Mouse (Mus musculus) MEL (cell line): ENCODE measurements at regions not wholly inside any gene's neighbourhood (a gene's known extent, or its start where the extent isn't known, plus 50 kb on each side); places are given as distances from the start of the nearest gene placed in this dataset.

Source experiments
- DNase-seq: peaks from one replicate; pipeline ENCODE4 v3.0.0; 2011; ENCODE audit warnings: low read depth, low spot score
- H3K27ac ChIP-seq: 2 replicates; pipeline ENCODE4 v1.5.1; 2012; ENCODE audit warnings: low read depth, mild to moderate bottlenecking, control low read depth, low read length, moderate library complexity; ENCODE audit not compliant: control insufficient read depth
- H3K27me3 ChIP-seq, 2 experiments: fragments of 150-350 bp in 1 of 2; sonication (generic) in 1 of 2; 2 replicates each; pipeline ENCODE4 v1.6.1; 2012; ENCODE audit warnings: low read length in 2 of 2, mild to moderate bottlenecking in 2 of 2, improper control_type of control experiment in 1 of 2, moderate library complexity in 1 of 2; ENCODE audit not compliant: insufficient read depth in 2 of 2, control insufficient read depth in 1 of 2
- H3K36me3 ChIP-seq, 2 experiments: 2 replicates each; pipeline ENCODE4 v1.6.1; 2012 to 2014; ENCODE audit warnings: low read length in 2 of 2, improper control_type of control experiment in 1 of 2, inconsistent platforms in 1 of 2, mild to moderate bottlenecking in 1 of 2; ENCODE audit not compliant: insufficient read depth in 2 of 2, control insufficient read depth in 1 of 2
- H3K4me1 ChIP-seq, 2 experiments: fragments of 150-350 bp in 1 of 2; sonication (generic) in 1 of 2; 2 replicates each; pipeline ENCODE4 v1.6.1; 2012; ENCODE audit warnings: low read length in 2 of 2, improper control_type of control experiment in 1 of 2, mild to moderate bottlenecking in 1 of 2; ENCODE audit not compliant: insufficient read depth in 2 of 2, control insufficient read depth in 1 of 2
- H3K4me3 ChIP-seq, 2 experiments: fragments of 150-350 bp in 1 of 2; sonication (generic) in 1 of 2; 2 replicates each; pipeline ENCODE4 v1.5.1; 2012; ENCODE audit warnings: low read depth in 2 of 2, low read length in 2 of 2, mild to moderate bottlenecking in 2 of 2, moderate library complexity in 2 of 2, control low read depth in 1 of 2, improper control_type of control experiment in 1 of 2; ENCODE audit not compliant: control insufficient read depth in 1 of 2, insufficient read depth in 1 of 2
- H3K79me2 ChIP-seq: 2 replicates; pipeline ENCODE4 v1.6.1; 2012; ENCODE audit warnings: mild to moderate bottlenecking, low read length, moderate library complexity; ENCODE audit not compliant: control insufficient read depth, poor library complexity, insufficient read depth
- H3K9ac ChIP-seq: 2 replicates; pipeline ENCODE4 v1.6.1; 2012; ENCODE audit warnings: low read depth, mild to moderate bottlenecking, control low read depth, low read length, moderate library complexity; ENCODE audit not compliant: control insufficient read depth, poor library complexity, severe bottlenecking
- H3K9me3 ChIP-seq: fragments of 150-350 bp; sonication (generic); replicated peaks from 2 replicates; pipeline ENCODE4 v1.6.1; 2012; ENCODE audit warnings: mild to moderate bottlenecking, low read length, improper control_type of control experiment, moderate library complexity; ENCODE audit not compliant: insufficient read depth
- BHLHE40 ChIP-seq: IDR thresholded peaks from 2 replicates; pipeline ENCODE4 v1.6.1; 2012; ENCODE audit warnings: low read depth, mild to moderate bottlenecking, inconsistent platforms, low read length, improper control_type of control experiment, borderline replicate concordance
- CHD1 ChIP-seq: IDR thresholded peaks from 2 replicates; pipeline ENCODE4 v1.6.1; 2012; ENCODE audit warnings: low read depth, mild to moderate bottlenecking, inconsistent platforms, low read length, improper control_type of control experiment
- CTCF ChIP-seq, 3 experiments: IDR thresholded peaks in 2 of 3; conservative IDR thresholded peaks in 1 of 3; 2 replicates each; pipeline ENCODE4 v1.5.1; 2011 to 2012; ENCODE audit warnings: low read length in 3 of 3, low read depth in 2 of 3, mild to moderate bottlenecking in 2 of 3, improper control_type of control experiment in 1 of 3, inconsistent platforms in 1 of 3, mixed read lengths in 1 of 3, moderate library complexity in 1 of 3; ENCODE audit not compliant: control insufficient read depth in 1 of 3, insufficient read depth in 1 of 3, poor library complexity in 1 of 3, severe bottlenecking in 1 of 3
- E2F4 ChIP-seq: IDR thresholded peaks from 2 replicates; pipeline ENCODE4 v1.6.1; 2011; ENCODE audit warnings: low read depth, low read length, improper control_type of control experiment, borderline replicate concordance
- EP300 ChIP-seq, 2 experiments: IDR thresholded peaks; 2 replicates each; pipeline ENCODE4 v1.6.1; 2011; ENCODE audit warnings: improper control_type of control experiment in 2 of 2, low read length in 2 of 2, low read depth in 1 of 2, mild to moderate bottlenecking in 1 of 2
- ETS1 ChIP-seq: IDR thresholded peaks from 2 replicates; pipeline ENCODE4 v1.6.1; 2012; ENCODE audit warnings: low read depth, mild to moderate bottlenecking, inconsistent platforms, low read length, improper control_type of control experiment, moderate library complexity
- HCFC1 ChIP-seq: IDR thresholded peaks from 2 replicates; pipeline ENCODE4 v1.6.1; 2012; ENCODE audit warnings: low read depth, mild to moderate bottlenecking, inconsistent platforms, low read length, improper control_type of control experiment, moderate library complexity
- JUND ChIP-seq: IDR thresholded peaks from 2 replicates; pipeline ENCODE4 v1.6.1; 2011; ENCODE audit warnings: low read depth, mild to moderate bottlenecking, improper control_type of control experiment, low read length
- KAT2A ChIP-seq: conservative IDR thresholded peaks from 2 replicates; pipeline ENCODE4 v1.6.1; 2012; ENCODE audit warnings: low read depth, low read length, improper control_type of control experiment, inconsistent platforms
- MAZ ChIP-seq: IDR thresholded peaks from 2 replicates; pipeline ENCODE4 v1.6.1; 2012; ENCODE audit warnings: low read depth, mild to moderate bottlenecking, inconsistent platforms, low read length, improper control_type of control experiment
- MEF2A ChIP-seq: IDR thresholded peaks from 2 replicates; pipeline ENCODE4 v1.6.1; 2014; ENCODE audit warnings: low read depth, mild to moderate bottlenecking, inconsistent platforms, low read length, improper control_type of control experiment; ENCODE audit not compliant: poor library complexity, insufficient replicate concordance, severe bottlenecking; ENCODE audit errors: extremely low read depth
- MYB ChIP-seq: IDR thresholded peaks from 2 replicates; pipeline ENCODE4 v1.6.1; 2011; ENCODE audit warnings: mild to moderate bottlenecking, low read depth, low read length, improper control_type of control experiment
- MYC ChIP-seq: IDR thresholded peaks from 2 replicates; pipeline ENCODE4 v1.6.1; 2011; ENCODE audit warnings: low read depth, mild to moderate bottlenecking, low read length, improper control_type of control experiment, moderate library complexity
- NELFE ChIP-seq: IDR thresholded peaks from 2 replicates; pipeline ENCODE4 v1.6.1; 2011; ENCODE audit warnings: low read depth, low read length, improper control_type of control experiment
- POLR2A ChIP-seq, 2 experiments: IDR thresholded peaks; 2 replicates each; pipeline ENCODE4 v1.6.1; 2011 to 2012; ENCODE audit warnings: low read length in 2 of 2, mild to moderate bottlenecking in 2 of 2, control low read depth in 1 of 2, improper control_type of control experiment in 1 of 2, low read depth in 1 of 2, moderate library complexity in 1 of 2; ENCODE audit not compliant: control insufficient read depth in 1 of 2, insufficient read depth in 1 of 2, poor library complexity in 1 of 2
- POLR2AphosphoS2 ChIP-seq: IDR thresholded peaks from 2 replicates; pipeline ENCODE4 v1.6.1; 2011; ENCODE audit warnings: low read length, improper control_type of control experiment
- POLR2AphosphoS5 ChIP-seq: IDR thresholded peaks from 2 replicates; pipeline ENCODE4 v1.6.1; 2012; ENCODE audit warnings: low read depth, borderline replicate concordance, mild to moderate bottlenecking, inconsistent platforms, low read length, moderate library complexity, mixed read lengths
- RAD21 ChIP-seq: IDR thresholded peaks from 2 replicates; pipeline ENCODE4 v1.6.1; 2011; ENCODE audit warnings: mild to moderate bottlenecking, low read depth, low read length, improper control_type of control experiment
- RCOR1 ChIP-seq: IDR thresholded peaks from 2 replicates; pipeline ENCODE4 v1.6.1; 2012; ENCODE audit warnings: low read depth, mild to moderate bottlenecking, inconsistent platforms, low read length, improper control_type of control experiment
- SIN3A ChIP-seq: IDR thresholded peaks from 2 replicates; pipeline ENCODE4 v1.6.1; 2012; ENCODE audit warnings: low read length, improper control_type of control experiment, inconsistent platforms
- SMC3 ChIP-seq: IDR thresholded peaks from 2 replicates; pipeline ENCODE4 v1.6.1; 2011; ENCODE audit warnings: low read depth, low read length, improper control_type of control experiment
- TBP ChIP-seq: IDR thresholded peaks from 2 replicates; pipeline ENCODE4 v1.8.0; 2011; ENCODE audit warnings: low read depth, low read length, improper control_type of control experiment
- TCF12 ChIP-seq: IDR thresholded peaks from 2 replicates; pipeline ENCODE4 v1.6.1; 2014; ENCODE audit warnings: low read depth, mild to moderate bottlenecking, inconsistent platforms, low read length, improper control_type of control experiment, moderate library complexity
- UBTF ChIP-seq: IDR thresholded peaks from 2 replicates; pipeline ENCODE4 v1.6.1; 2012; ENCODE audit warnings: low read depth, mild to moderate bottlenecking, inconsistent platforms, low read length, improper control_type of control experiment, moderate library complexity, borderline replicate concordance; ENCODE audit not compliant: insufficient read depth
- USF2 ChIP-seq, 2 experiments: IDR thresholded peaks; 2 replicates each; pipeline ENCODE4 v1.6.1; 2011 to 2012; ENCODE audit warnings: improper control_type of control experiment in 2 of 2, low read length in 2 of 2, borderline replicate concordance in 1 of 2, inconsistent platforms in 1 of 2, low read depth in 1 of 2, mild to moderate bottlenecking in 1 of 2; ENCODE audit not compliant: insufficient read depth in 1 of 2
- ZC3H11A ChIP-seq: IDR thresholded peaks from 2 replicates; pipeline ENCODE4 v1.6.1; 2012; ENCODE audit warnings: low read depth, mild to moderate bottlenecking, inconsistent platforms, low read length, improper control_type of control experiment

- no peaks in the 10 kb centered on the region for H3K79me2 ChIP-seq
- no peaks in the 10 kb centered on the region for H3K27me3 ChIP-seq
- H3K9me3 ChIP-seq, result no peaks in the 10 kb centered on the region
- DNase-seq, result no peak
- no peak overlapping the region for H3K4me3 ChIP-seq
- H3K9ac ChIP-seq, result no peak overlapping the region
- H3K4me1 ChIP-seq, result no peaks in the 10 kb centered on the region
- no peaks in the 10 kb centered on the region for H3K36me3 ChIP-seq
- no peak overlapping the region for H3K27ac ChIP-seq
- TF ChIP-seq TCF12 (no peak), POLR2AphosphoS5 (no peak), ETS1 (no peak), MYC (no peak), ZC3H11A (no peak), RCOR1 (no peak), NELFE (no peak), UBTF (no peak), MYB (no peak), RAD21 (no peak), HCFC1 (no peak), SMC3 (no peak), USF2 (IDR thresholded peaks at IDR 0.05; ENCODE audit: borderline replicate concordance in 1 of 2, insufficient read depth in 1 of 2, low read depth in 1 of 2, low read length in 2 of 2) (no peak), JUND (no peak), MAZ (no peak), POLR2AphosphoS2 (no peak)
These were observed 168.4 kb upstream of the Crygf start for GRCm38 (mm10) chr1:65757951-65758350.

DNA sequence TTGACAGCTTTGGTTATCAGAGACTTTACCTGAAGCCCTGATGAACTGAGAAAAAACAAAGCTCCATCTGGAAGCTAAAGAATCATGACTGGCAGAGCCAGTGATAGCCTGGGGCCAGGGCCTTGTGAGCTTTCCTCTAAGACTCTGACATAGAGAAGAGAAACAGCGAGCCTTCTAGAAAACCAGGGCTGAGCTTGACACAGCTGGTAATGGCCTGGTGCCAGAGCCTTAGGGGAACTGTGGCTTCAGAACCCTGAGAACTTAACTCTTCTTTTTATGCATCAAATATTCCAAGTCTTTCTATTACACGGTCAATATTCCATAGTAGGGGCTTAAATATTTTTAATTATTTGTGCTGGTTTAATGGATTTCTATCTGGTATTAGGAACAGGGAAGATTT is 165.2 kb upstream of the Crygf start:
- Histone ChIP-seq H3K4me1 (no peaks in the 10 kb centered on the region), H3K9me3 (no peaks in the 10 kb centered on the region), H3K79me2 (no peaks in the 10 kb centered on the region), H3K9ac (no peak overlapping the region), H3K4me3 (no peak overlapping the region), H3K27ac (no peak overlapping the region), H3K27me3 (no peaks in the 10 kb centered on the region), H3K36me3 (no peaks in the 10 kb centered on the region)
- no peak for DNase-seq
- TF ChIP-seq E2F4 (no peak), CHD1 (no peak), TBP (no peak), POLR2A (IDR thresholded peaks at IDR 0.05; ENCODE audit: control insufficient read depth in 1 of 2, insufficient read depth in 1 of 2, low read depth in 1 of 2, low read length in 2 of 2, poor library complexity in 1 of 2) (no peak), SMC3 (no peak), BHLHE40 (no peak), EP300 (IDR thresholded peaks at IDR 0.05; ENCODE audit: low read depth in 1 of 2, low read length in 2 of 2) (no peak), USF2 (IDR thresholded peaks at IDR 0.05; ENCODE audit: borderline replicate concordance in 1 of 2, insufficient read depth in 1 of 2, low read depth in 1 of 2, low read length in 2 of 2) (no peak), MYB (no peak), CTCF (IDR thresholded peaks at IDR 0.05 in 2 of 3, conservative IDR thresholded peaks at IDR 0.05 in 1 of 3; ENCODE audit: control insufficient read depth in 1 of 3, insufficient read depth in 1 of 3, low read depth in 2 of 3, low read length in 3 of 3, poor library complexity in 1 of 3, severe bottlenecking in 1 of 3) (no peak), MAZ (no peak), UBTF (no peak), RAD21 (no peak), MEF2A (no peak), TCF12 (no peak), SIN3A (no peak), HCFC1 (no peak), KAT2A (no peak), ETS1 (no peak)
